Mouse (Mus musculus) layer of hippocampus, adult 9-11 months (tissue): Measurements from ENCODE around the gene Mras.
A peak's percentile ranks its signal among the peaks of the same experiment; 100 is the strongest.

Source experiments
- DNase-seq: peaks from one replicate; pipeline ENCODE4 v3.0.0; 2022

Gene Mras

DNA sequence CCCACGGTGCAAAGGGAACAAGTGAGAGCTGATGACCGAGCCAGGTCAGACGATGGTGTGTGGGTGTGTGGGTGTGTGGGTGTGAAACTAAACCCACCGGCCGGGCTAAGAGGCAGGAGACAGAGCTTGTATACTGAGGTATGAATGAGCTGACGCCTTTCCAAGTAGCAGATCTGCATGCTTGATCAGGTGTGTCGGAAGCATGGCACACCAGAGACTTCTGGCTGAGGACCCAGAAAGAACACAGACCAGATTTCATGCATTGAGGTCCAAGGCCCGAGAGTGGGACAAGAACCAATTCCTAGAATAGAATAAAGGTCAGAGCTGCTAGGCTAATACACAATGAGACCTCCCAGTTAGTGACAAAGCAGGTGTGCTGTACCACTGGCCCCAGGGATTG is 1.9 kb upstream of the Mras start:
- no peak for DNase-seq

DNA sequence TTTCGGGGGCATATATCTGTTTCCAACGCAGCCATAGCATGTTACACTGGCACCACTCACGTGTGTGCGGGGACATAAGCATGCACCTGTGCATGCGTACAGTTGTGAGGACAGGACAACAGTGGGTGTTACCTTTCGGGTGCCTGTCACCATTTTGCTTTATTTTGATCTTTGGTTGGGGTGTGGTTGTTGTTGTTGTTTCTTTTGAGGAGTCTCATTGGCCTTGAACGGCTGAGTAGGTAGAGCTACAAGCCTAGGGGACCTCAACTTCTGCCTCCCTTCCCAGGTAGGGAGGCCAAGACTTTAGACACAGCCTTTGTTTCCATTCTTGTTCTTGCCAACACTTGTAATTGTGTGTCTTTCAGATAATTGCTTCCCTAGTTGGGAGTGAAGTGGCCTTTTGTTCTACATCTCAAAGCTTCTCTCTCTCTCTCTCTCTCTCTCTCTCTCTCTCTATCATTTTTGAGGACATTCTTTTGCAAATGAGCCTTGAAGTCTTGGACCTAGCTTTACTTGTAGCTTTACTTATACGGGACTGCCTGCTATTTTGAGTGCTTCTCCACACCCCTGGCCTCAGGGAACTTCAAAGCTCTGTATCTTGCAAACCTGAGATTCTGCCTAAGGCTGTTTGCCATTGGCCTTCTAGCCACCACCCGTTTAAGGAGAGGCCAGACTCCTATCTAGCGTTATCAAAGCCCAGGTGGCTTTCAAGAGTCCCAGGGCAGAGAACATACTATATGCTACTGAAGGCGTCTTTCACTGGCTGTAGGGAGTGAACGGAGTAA is 792 bp upstream of the Mras start:
- no peak for DNase-seq

DNA sequence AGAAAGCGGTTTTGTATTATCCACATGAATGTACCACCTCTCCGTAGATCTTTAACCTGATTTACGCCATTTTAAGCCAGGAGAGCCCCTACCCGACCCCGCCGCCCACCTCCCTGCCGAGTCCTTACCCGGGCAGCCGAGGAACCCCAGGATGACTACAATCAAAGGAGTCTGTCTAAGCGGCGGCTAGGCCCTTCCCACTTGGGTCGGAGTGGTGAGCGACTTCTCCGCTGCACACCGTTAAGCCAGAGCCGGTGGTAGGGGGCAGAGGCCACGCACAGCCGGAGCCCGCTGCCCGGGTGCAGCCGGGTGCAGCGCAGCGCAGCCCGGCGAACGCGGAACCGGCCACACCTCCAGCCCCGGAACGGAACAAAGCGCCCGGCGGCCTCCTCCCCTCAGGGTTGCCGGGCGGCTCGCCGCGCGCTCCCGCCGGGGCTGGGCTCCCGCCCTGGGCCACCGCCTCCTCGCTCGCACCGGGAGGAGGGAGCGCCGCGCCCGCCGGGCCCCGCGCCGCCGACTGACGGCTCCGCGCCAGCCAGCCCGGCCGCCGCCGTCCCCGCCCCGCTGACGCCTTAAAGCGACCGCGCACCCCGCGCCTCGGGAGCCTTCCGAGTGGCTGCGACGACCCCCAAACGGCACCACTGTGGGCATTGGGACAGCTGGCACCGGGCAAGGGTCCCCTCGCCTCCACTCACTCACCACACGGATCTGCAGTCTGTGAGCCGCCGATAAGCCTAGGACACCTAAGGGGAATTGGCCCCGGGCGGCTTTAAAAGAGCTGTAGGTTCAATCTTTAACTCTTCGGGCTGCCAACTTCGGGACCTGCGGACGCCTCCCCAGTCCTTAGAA is 775 bp downstream of the Mras start:
- peak; percentile 58 for DNase-seq

DNA sequence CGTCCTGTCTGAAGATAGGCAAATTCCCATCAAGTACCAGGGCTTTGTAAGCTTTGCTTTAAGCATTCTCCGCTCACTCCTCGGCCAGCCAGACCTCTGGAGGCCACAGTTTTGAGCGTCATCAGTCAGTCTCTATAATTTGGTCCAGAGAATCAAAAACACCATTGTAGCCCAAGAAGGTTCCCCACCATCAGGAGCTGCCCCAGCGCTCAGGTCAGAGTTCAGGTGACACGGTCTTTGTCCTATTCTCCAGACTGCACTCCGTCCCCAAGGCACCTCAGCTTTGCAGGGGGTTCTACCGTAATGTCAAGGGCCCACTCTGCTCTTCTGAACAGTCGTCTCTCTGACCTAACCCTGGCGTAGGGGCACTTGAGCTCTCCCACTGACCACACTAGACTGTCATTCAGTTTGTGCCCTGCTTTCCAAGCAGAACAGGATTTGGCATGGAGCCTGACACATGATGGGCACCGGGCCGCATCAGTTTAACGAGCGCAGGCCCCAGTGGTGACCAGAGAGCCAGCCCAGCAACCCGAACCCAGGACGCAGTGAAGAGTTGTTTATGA is 1.5 kb downstream of the Mras start:
- DNase-seq: no peak

DNA sequence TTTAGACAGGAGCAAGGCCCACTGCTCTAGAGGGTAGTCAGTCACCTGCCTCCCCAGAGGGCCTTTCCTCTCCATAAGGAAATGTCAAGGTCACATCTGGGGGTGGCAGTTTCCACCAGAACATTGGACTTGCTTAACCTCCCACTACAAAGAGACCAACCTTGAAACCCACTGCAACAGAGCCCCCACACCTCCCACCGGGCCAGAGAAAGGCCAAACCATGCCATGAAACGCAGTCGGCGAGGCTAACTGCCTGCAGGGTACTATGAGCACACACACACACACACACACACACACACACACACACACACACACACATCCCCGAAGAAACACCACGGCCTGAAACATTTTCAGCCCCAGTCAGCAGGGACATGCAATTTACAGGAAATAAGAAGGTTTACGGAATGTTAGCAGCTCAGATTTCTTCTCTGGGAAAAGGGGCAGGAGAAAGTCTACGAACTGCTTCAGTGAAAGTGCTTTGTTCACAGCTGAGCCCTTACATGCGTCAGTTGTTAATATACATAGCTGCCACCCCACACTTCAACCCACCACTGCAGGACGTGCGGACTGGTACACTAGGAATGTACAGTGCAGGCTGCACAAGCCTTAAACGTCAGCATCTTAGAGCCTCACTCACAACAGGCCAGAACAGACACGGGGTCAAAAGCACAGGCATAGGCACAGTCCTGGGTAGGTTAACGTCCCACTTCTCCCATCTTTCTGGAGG is 2.1 kb downstream of the Mras start:
- no peak for DNase-seq

DNA sequence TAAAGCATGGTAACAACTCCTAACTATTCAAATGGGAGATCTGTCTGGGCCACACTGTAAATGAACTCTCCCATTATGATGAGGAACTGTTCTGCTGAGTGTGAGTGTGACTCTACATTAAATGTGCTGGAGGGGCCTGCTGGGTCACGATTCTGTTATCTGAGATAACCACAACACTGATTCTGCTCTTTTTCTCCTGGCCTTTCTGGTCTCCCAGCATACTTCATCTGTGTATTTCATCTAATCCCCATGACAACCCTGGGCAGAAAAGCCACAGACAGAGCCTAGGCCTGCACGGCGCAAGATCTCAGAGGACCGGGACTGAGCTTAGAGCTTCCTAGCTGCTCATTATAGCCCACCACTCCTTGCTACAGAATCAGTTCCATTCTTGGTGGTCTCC is 4.7 kb downstream of the Mras start:
- no peak for DNase-seq

DNA sequence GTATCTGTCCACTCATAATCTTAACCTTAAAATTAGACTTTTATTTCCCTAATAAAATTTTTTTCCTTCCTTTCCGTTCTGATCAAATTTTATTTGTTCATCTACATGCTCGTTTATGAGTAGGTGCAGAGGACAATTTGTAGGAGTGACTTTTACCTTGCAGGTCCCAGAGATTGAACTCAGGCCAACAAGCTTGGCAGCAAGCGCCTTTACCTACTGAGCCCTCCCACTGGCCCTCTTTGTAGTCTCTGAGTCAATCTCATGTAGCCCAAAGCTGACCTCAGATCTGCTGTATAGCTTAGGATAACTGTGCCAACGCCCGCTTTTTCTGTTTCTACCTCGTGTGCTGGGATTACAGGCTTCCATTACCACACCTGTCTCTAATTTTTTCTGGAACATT is 5.2 kb downstream of the Mras start:
- no peak for DNase-seq

DNA sequence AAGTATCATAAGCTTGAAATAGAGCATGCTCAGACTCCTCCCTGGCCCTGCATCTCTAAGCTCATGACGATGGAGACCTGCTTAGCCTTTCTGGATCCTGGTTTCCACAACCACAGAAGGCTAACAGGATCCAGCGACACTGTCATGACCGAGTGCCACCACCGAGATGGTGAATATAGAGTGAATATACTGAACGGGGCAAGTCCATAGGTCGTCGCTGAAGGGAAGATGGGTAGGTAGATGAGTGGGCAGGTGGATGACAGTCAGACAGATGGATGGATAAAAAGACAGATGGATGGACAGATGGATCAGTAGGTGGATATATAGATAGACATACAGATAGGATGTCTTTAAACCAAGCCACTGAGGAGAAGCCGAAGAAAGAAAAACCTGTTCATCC is 5.8 kb downstream of the Mras start:
- peak; percentile 57 for DNase-seq

DNA sequence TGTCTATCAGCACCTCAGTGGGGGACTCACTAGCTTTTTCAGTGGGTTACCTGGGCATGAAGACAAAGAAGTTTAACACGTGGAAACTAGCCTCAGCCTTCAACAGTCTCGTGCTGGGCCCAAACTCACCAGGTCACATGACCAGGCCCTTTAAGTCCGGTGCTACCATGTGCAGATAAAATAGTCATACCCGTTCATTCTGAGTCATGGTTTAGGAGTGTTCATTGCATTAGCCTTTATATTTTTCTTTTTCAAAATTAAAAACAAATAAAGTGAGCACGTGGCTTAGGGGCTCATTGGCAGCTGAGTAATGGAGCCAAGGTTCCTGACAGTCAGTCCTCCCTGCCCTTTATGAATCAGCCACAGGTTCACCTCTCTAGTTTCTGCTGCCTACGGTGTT is 6.4 kb downstream of the Mras start:
- DNase-seq: no peak

DNA sequence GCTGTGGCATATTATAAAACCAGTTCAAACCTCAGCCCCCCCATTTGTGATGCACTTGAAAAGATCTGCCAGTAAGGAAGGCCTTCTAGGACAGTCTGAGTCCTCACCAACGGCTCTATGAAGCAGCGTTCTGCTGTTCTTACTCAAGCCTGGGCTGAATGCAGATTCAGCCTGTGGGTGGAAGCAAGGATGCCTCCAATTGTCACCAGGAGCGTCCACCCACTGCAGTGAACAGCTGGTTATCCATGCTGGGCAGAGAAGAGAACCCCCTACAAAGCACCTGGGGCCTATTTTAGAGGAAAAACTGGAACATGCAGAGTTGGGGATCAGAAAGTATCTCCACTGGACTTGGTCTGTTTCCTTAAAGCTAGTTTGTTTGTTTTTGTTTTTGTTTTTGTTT is 7.3 kb downstream of the Mras start:
- DNase-seq: peak; percentile 77

DNA sequence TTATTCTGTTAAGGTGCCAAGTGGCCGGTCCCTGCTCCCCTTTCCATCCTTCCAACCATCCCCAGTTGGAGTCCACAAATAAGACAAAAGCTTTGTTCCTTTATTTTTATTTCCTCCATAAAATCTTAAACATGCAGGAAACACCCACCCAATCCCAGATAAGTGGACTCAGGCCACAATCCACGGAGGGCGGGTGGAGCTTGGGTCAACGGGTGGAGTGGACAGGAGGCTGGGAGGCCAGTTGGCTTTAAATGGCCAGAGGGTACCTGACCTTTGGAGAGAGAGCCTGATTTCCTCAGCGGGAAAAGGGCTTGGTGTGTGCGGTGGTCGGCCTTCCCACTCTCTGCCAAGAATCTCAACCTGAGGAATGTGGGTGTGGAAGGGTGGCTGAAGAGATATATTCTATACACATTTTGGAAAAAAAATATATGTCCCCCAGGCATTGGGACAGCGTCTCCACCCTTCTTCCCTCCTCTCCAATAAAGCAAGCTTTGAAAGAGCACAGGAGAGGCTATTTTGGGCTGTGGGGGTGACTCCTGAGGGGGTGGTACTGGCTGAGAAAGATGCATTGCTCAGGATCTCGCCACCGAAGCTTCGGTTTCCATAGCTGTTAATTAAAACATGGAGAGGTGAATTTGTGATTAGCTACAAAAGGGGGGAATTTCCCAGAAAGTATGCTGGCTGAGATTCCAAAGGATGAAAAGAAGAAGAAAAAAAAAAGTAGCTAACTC is 8.4 kb downstream of the Mras start:
- DNase-seq: no peak

DNA sequence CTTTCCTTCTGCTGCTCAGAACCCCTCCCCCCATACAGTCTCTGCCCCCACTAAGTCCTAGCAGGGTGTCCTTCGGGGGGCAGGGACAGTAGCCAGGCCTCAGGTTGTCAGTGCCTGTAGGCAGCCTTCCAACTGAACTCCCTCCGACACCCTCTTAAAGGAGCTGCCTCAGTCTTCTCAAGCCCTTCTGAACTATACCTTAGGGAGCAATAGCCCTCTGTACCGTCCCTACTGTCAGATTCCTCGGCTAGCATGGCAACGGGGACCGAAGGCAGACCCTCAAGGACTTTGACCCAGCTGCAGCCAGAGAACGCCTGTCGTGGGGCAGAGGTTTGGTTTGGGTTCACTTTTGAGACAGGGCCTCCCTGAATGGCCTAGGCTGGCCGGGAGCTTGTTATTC is 11.9 kb downstream of the Mras start:
- DNase-seq: no peak

DNA sequence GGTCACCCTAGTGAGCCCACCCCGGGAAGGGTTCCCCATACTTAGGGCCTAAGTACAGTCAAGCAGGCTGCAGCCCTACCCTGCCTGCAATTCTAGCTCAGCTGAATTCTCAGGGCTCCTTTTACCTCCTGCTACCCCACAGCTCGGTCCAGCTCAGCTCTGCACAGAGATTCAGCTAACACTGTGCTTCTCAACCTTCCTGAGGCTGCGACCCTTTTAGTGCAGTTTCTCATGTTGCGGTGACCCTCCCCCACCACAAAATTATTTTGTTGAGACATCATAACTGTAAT is 12.7 kb downstream of the Mras start:
- no peak for DNase-seq

DNA sequence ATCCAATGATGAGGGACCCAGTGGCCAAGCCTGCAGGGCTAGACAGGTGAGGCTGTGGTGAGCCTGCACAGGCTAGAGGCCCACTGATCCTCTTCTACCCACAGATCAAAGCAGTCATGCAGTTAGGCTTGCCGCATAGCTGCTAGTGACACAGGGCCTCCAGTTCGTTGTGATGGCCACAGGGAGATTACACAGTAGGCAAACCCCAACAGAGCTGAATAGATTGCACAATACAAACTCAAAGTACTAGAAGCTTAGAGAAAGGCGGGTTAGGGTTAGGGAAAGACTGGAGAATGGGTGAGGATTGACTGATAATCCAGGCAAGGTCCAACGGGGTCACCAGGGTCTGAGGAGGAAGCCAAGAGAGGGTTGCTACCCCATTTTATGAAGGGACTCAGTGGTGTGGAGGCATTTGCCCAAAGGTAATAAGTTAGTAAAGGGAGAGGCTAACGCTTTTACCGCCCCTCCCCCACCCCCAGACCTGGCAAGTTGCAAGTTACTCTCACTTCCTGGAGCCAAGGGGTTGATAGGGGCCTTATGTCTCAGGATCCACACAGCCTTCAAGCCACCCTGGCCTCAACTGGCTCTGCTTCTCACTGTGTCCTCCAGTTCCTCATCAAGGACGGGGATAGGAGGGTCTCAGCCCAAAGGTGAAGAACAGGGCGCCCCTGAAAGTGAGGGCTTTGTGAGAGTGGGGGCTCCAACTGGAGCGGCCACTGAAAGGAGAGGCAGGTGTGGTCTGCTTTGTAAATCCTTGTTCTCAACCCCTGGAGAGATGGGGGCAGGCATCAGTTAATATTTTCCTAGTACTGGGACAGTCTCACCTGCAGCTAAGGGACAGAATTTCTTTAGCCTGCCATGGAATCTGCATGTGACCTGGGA is 13.2 kb downstream of the Mras start:
- DNase-seq: no peak

DNA sequence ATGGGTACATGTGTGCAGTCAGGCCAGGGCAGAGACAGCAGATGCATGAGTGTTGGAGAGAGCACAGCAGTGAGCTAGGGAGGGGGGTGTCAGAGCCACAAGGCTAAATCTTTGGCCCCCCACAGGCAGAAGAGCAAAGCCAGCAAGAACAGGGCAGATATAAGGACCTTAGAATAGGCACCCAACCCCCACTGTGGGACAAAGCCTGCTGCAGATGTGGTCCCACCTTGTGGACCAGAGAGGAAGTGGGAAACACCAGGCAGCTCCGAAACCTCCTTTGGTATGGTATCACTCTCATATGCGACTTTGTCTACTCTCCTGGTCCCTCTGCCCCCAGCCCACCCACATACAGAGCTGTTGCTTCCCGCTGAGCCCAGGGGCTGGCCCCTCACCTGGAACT is 15.3 kb downstream of the Mras start:
- no peak for DNase-seq

DNA sequence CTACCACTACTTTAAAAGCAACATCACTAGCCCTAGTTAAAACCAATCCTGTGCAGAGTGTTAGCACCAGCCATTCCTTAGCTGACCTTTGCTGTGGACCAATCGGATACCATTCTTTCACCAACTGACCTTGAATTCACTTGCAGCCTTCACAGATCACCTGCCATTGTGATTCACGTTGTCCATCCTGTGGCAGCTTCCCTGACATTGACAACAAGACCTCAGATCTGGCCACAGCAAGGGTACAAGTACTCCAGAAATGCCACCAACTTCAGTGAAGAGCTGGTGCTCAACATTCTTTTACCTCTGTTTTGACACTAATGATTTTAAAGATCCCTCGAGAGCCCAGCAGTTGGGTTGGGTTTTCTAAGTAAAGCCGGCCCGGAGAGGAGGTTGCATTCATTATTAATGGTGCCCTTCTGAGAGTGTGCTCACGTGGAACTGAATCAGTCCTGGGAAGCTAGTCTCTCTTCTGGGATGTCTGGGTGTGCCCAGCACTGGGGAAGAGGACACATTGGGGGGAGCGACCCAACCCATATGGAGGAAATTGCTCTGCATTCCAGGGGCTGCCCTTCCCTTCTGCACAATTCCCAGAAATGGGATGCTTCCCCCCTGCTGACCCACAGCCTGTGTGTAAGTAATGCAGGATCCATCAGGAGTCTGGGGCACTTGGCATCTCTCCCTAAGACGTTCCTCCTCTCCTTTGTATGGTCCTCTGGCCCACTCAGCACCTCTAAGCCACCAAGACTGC is 17.1 kb downstream of the Mras start:
- no peak for DNase-seq

DNA sequence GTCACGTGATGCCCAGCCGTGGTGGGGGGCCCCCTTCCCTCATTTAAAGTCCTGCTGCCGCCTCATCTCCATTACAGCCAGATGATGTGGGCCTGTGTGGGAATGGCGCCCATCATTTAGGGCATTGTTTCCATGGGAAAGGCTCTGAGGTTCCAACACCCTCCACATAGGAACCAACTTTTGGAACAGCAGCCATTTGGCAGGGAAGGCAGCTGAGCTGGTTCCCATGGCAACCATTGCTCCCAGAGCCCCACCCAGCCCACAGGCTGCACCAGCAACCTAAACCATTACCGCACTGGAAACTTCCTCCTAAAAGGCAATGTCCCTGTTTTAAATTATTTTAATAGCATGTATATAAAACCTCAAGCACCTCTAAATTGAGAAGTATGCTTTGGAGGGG is 18.8 kb downstream of the Mras start:
- peak; percentile 88 for DNase-seq

DNA sequence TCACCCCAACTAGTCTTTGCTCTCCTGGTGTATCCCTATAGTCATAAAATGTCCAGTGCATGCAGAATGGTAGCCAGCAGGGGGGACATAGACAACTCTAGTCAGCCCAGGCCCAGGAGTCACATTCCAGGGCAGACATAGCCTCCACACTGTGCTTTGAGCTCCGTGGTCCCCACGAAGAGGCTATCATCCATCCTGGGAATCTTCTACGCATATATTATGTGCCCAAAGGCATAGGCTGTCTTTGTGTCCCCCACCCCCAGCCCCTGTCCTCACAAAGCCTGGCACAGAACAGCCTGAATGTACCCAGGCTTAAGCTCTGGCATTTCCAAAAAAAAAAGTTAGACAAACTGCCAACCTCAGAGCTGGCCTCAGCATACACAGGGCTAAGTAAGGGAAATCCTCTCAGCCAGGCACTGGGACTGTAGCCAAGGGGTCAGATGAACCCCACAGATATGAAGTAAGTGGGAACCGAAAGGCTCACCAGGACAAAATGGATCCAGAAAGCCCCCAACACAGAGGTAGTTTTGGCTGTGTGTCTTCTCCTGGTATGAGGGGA is 19.8 kb downstream of the Mras start:
- DNase-seq: peak; percentile 58

DNA sequence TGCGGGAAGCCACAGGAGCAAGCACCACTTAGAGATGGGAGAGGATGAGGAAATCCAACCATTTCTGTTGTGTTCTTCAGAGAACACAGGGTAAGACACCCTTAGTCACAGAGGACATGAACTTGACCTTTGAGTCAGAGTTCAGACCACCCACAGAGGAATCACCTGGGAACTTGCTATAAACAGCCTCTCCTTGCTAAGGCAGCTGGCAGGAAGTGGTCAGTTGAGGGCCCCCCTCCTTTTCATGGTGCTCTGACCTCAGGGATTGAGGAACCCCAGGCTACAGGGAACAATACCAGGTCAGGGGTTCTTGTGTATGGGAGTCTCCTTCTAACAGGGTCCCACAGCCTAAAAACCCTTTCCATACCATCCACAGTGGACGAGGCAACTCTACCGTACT is 20.4 kb downstream of the Mras start:
- no peak for DNase-seq

DNA sequence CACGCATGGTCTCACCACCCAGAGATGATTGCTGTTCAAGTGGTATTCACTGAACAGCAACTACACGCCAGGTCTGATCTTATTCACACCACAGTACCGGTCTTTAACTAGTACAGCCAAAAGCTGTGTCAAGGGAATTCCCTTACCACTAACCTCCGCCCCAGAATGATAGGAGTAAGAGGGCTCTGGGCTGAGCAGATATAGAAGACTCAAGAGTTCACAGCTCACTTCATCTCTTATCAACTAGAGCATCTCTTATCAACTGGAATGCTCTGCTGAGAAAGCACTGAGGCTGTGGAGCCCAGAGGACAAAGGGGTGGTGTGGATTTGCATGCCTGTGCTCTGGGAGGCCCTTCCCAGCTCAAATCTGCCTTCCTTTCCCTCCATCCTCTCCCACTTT is 25.4 kb downstream of the Mras start:
- DNase-seq: no peak

DNA sequence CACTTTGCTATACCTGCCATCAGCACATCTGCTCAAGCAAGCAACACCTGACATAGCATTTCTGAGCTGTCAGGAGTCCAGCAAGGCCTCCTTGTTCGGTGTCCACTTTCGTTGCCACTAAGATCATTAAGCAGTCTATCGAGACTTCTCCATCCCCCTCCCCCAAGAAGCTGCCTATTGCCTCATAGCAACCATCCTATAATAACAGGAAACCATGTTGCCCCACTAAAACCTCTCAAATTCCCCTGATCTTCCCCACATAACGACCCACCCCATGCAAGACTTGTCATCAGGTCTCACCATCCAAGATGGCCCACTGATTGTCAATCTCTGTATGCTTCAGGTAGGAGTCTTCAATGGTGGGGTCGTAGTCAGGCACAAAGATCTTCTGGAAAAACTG is 26.1 kb downstream of the Mras start:
- no peak for DNase-seq
